Mouse (Mus musculus) spleen, adult 2 months (tissue): ENCODE data around the gene 4930407I10Rik.

Experiments used
- CTCF ChIP-seq: fragments of 200-500 bp; IDR thresholded peaks from 2 replicates; pipeline ENCODE4 v1.5.1; 2011; ENCODE audit warnings: mild to moderate bottlenecking, inconsistent platforms; ENCODE audit not compliant: insufficient read depth, insufficient read length, insufficient replicate concordance; ENCODE audit errors: extremely low read depth
- POLR2A ChIP-seq: fragments of 200-500 bp; IDR thresholded peaks from 2 replicates; pipeline ENCODE4 v1.6.1; 2011; ENCODE audit warnings: low read depth, low read length, inconsistent platforms

- TF ChIP-seq CTCF, result peak; percentile 63; the same call in 1 of the 2 replicates
- no peak for TF ChIP-seq POLR2A
Observed at GRCm38 (mm10) chr15:82040650-82041049, 18.3 kb upstream of the 4930407I10Rik start.
